ENCODE assay signal across 10 mouse cellular contexts in the genomic region with DNA sequence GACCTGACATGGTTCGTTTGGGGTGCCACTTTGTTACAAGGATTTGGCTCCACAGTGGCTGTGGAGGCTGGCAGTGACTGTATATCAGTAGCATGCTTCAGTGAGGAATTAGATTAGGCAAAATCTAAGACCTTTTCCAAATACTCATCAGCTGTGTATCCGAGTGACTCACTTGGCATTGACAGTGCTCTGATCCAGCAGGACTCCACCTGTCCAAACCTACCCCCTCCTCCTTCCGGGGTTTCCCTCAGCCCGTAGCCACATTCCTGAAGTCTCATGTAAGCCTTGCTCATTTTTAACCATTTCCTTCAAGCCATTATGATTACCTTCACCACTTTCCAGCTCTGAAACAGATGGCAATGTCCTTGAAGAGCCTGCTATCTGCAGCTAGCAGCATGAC. TPM values are rescaled to one million over a fixed set of nuclear protein-coding genes. Genes with fewer than 3 reads are reported as not detected.
DNase-seq lines count a peak whose midpoint lies in the region; ATAC-seq lines count a peak whose summit lies in the region.
"Had no signal": no experiment of that assay in that cellular context is flagged by ENCODE, and none has a peak within 500 bp of the region (broad histone marks: within the 10 kb centered on the region; RNA-seq: fewer than 3 reads in every experiment).

No protein-coding gene starts in this region.

- H3K4me2 ChIP-seq in lung, embryonic 15.5 days: peak overlapping the region; percentile 94
- peak overlapping the region; percentile 94 for H3K4me2 ChIP-seq in liver, embryonic 12.5 days
- H3K4me2 ChIP-seq in neural tube, embryonic 14.5 days (ENCODE audit: low read depth, low read length): peak overlapping the region; percentile 80; the same call in 1 of the 2 replicates

- no peaks in the 10 kb centered on the region for H3K9me3 ChIP-seq in lung, embryonic 15.5 days
- H3K9me3 ChIP-seq in liver, embryonic 12.5 days (replicated peaks): no peaks in the 10 kb centered on the region
- no peaks in the 10 kb centered on the region for H3K9me3 ChIP-seq in neural tube, embryonic 14.5 days (ENCODE audit: control insufficient read depth, low read length)
- H3K9me3 ChIP-seq: kidney, embryonic 15.5 days had no signal

- WGBS in lung, embryonic 15.5 days: 41% methylated on average over 4 of the region's 4 CpGs
- WGBS in liver, embryonic 12.5 days (ENCODE audit: insufficient replicate concordance): 82% methylated on average over 4 of the region's 4 CpGs
- WGBS in neural tube, embryonic 14.5 days: 72% methylated on average over 4 of the region's 4 CpGs

- H3K27me3 ChIP-seq in lung, embryonic 15.5 days: peaks cover 6% of the 10 kb centered on the region
- H3K27me3 ChIP-seq in liver, embryonic 12.5 days (replicated peaks): no peaks in the 10 kb centered on the region
- H3K27me3 ChIP-seq in neural tube, embryonic 14.5 days (ENCODE audit: control insufficient read depth, insufficient read depth, low read length): no peaks in the 10 kb centered on the region
- H3K27me3 ChIP-seq: kidney, embryonic 15.5 days had no signal

- peaks cover 21% of the 10 kb centered on the region for H3K4me1 ChIP-seq in lung, embryonic 15.5 days
- H3K4me1 ChIP-seq in liver, embryonic 12.5 days: peaks cover 72% of the 10 kb centered on the region
- peaks cover 43% of the 10 kb centered on the region; the same call in 1 of the 2 replicates for H3K4me1 ChIP-seq in neural tube, embryonic 14.5 days (ENCODE audit: control insufficient read depth, insufficient read depth, low read length)

- no peaks in the 10 kb centered on the region for H3K36me3 ChIP-seq in lung, embryonic 15.5 days
- H3K36me3 ChIP-seq in liver, embryonic 12.5 days: no peaks in the 10 kb centered on the region
- no peaks in the 10 kb centered on the region for H3K36me3 ChIP-seq in neural tube, embryonic 14.5 days (ENCODE audit: control insufficient read depth, insufficient read depth, low read length)
- H3K36me3 ChIP-seq: kidney, embryonic 15.5 days had no signal

- peak overlapping the region; percentile 46 for H3K27ac ChIP-seq in lung, embryonic 15.5 days
- H3K27ac ChIP-seq in liver, embryonic 12.5 days: peak overlapping the region; percentile 89
- H3K27ac ChIP-seq in neural tube, embryonic 14.5 days (ENCODE audit: low read depth, low read length): no peak overlapping the region
- H3K27ac ChIP-seq: kidney, embryonic 15.5 days had no signal

- no peak overlapping the region for H3K9ac ChIP-seq in lung, embryonic 15.5 days
- peak overlapping the region; percentile 93 for H3K9ac ChIP-seq in liver, embryonic 12.5 days
- no peak overlapping the region for H3K9ac ChIP-seq in neural tube, embryonic 14.5 days (replicated peaks; ENCODE audit: low read depth, low read length)
- H3K9ac ChIP-seq: kidney, embryonic 15.5 days had no signal

- DNase-seq in heart, adult 11 months: peak; percentile 90
- no peak for DNase-seq in heart, adult 9 months (ENCODE audit: low spot score in 2 of 2)
- DNase-seq in lung, postnatal 14 days: no peak
- DNase-seq in ovary, postnatal 14 days (ENCODE audit: low spot score): no peak
- DNase-seq: cerebellum, postnatal 14 days had no signal

- no peak for ATAC-seq in lung, embryonic 15.5 days (ENCODE audit: borderline replicate concordance, extremely low read depth, low FRiP score, low TSS enrichment)
- no peak for ATAC-seq in liver, embryonic 12.5 days
- ATAC-seq in neural tube, embryonic 14.5 days (ENCODE audit: low read depth): no peak
- no peak for ATAC-seq in inflammation-experienced regulatory T-cells, adult 6 months

- peak overlapping the region; percentile 83 for H3K4me3 ChIP-seq in lung, embryonic 15.5 days
- H3K4me3 ChIP-seq in liver, embryonic 12.5 days: peak overlapping the region; percentile 88; the same call in 1 of the 2 replicates
- H3K4me3 ChIP-seq in neural tube, embryonic 14.5 days (ENCODE audit: low read depth, low read length): no peak overlapping the region
- H3K4me3 ChIP-seq: kidney, embryonic 15.5 days had no signal

RNA-seq across cellular contexts. Expression of a gene that starts 3.2 kb away (rescaled TPM):
- 46.9 and 53.6 TPM in 2 replicates for polyA plus RNA-seq in lung, embryonic 15.5 days (2015; fragmentation: Nextera tagmentation; extraction: Ambion mirVana)
- 61.2 and 64.2 TPM in 2 replicates for polyA plus RNA-seq in liver, embryonic 12.5 days (2016; fragmentation: Nextera tagmentation; extraction: Ambion mirVana)
- polyA plus RNA-seq in neural tube, embryonic 14.5 days (2014; fragmentation: Nextera tagmentation; extraction: Ambion mirVana): 72.6 and 81.5 TPM in 2 replicates
- 10 to 100 TPM in 2 of 3 experiments, 1 to 10 TPM in 1; 5.0 to 12.7 (median 12.0) TPM for polyA plus RNA-seq in inflammation-experienced regulatory T-cells, adult 6 months (2017; shearing (Covaris generic))
